Mouse (Mus musculus): ENCODE data around the gene Lman2l.

DNA sequence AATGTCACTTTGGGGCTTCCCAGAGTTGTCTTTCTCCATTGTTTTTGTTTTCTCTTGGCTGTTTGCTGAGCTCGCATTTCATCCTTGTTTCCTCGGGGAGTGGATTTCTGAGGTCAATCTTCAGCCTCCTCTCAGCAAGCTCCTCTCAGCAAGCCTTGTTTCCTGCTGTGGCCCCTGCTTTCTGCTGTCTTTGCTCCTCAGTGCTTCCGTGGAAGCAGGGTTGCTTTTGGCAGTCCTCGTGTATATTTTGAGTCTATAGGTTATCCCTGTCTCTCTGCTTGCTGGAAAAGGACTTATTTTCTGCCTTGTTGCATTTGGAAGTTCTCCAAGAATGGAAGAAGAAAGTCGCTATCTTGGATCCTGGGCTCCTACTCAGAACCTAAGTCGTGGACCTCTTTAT lies 48.0 kb downstream of the Lman2l start:
- TF ChIP-seq CTCF (conservative IDR thresholded peaks at IDR 0.05; ENCODE audit: insufficient read depth, insufficient read length, low read depth, low read length) (no peak), POLR2A (IDR thresholded peaks at IDR 0.05; ENCODE audit: low read depth, low read length) (no peak)

Measured in kidney, adult 2 months (tissue).